Mouse (Mus musculus) MN1 (cell line): Measurements from ENCODE around the gene Ptpn4.

Source experiments
- DNase-seq: peaks from one replicate; pipeline ENCODE4 v3.0.0-alpha.2; 2016; ENCODE audit warnings: low spot score

Gene Ptpn4

DNA sequence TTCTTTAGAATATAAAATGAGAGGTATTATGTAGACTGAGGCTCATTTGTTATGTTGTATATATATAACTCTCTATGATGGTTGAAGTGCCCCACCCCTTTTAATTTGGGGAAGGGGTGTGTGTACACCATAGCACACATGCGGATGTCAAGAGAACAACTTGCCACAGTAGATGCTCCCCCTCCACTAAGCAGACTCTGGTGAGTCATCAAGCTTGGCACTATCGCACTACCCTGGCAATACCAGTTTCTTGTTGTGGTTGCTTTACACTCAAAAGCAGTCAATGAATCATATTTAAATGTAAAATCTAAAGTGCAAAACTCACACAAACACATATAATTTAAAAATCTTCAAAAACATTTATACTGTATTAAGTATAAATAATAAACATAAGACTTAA, 31.4 kb downstream of the Ptpn4 start:
- DNase-seq = peak; percentile 17

DNA sequence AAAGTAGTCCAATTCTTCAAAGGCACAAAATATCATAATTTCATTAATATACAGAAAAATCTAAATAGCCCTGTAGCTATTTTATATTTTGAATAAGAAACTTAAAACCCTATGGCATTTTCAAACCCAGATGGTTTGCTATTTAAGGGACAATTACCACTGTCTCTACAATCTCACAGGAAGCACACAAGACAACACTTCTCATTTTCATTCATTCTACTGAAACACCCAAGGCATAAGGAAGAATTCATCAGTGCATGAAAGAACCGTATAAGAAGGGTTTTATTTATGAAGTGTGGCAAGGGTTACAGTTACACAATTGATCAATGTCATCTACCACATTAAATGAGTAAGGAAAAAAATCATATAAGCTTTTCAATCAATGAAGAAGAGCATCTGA, 32.8 kb downstream of the Ptpn4 start:
- no peak for DNase-seq

DNA sequence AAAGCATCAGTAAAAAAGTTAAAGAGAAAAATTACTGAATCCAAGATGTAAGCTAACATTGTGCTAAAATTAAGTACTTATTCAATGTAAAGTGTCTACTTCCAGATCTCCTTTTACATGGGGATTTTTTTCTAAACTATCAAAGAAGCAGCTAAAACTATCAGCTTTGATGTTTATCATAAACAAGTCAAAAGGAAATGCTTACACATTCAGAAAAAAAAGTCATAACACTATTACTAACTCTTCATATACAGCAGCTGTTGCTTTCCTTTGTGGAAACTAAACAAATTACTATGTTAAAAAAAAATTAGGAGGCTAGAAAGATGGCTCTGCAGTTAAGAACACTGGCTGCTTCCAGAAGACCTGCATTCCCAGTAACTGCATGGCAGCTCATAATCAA, 42.2 kb downstream of the Ptpn4 start:
- no peak for DNase-seq

DNA sequence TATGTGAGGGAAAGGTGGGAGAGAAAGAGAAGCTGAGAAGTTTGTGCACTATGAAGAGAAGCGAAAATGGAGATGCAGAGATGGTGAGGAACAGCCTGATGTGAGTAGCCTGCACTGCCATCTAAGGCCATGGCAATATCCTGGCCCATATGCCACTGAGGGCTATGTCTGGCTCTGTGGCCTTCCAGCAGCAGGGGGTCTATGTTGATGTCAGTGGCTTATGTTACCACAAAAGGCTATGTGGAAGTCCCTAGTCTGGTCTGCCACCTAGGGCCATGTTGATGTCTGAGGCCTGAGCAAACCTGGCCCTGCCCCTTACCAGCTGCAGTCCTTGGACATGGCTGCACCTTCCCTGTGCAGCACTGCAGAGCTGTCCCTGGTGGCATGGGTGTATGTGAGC, 43.1 kb downstream of the Ptpn4 start:
- DNase-seq = no peak

DNA sequence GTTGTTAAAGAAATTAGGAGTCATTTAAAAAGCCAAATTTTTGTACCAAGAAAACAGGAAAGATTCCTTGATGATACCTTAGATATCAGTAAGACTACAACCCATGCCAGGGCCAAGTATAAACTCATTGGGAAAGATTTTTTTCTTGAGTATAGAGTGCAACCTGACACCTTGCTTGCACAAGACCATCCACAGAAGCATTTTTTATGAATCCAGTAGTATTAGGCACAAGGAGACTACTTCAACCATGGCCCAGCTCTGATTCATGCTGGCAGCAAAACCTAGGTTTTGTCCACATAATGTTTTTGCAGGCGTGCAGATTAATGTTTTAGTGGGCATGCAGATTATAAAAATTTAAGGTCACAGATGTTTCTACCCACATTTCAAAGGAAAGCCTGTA, 46.8 kb downstream of the Ptpn4 start:
- peak; percentile 20 for DNase-seq

DNA sequence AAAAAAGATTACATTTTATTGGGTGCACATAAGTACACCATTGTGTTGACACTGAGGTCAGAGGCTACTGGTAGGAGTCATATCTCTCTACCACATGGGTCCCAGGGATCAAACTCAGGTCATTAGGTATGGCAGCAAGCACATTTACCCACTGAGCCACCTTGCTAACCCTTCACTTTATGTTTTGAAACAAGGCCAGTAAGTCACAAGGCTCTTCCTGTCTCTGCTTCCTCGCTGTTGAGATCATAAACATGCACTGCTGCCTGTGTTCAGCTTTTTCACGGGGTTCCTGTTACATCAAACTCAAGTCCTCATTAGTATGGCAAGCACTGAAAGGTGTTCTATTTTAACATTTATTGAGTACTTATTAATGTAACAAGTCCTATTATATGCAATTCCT, 61.5 kb downstream of the Ptpn4 start:
- DNase-seq = no peak

DNA sequence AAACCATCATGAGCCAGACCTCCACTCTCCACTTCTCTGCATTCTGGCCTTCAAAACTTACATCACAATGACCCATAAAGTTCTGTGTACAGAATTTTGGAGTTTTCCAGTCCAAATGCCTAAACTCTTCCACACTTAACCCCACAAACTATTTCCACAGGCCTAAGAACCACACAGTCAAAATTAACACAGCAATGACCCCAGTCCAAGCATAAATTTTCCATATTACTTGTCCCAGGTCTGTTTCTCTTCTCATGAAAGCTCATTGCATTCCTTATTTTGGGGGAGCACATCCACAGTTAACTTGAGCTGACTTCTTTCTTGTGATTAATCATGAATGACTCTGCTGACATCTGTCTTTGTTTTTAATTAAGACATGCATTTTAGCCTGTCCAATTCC, 101.7 kb downstream of the Ptpn4 start:
- DNase-seq = no peak

DNA sequence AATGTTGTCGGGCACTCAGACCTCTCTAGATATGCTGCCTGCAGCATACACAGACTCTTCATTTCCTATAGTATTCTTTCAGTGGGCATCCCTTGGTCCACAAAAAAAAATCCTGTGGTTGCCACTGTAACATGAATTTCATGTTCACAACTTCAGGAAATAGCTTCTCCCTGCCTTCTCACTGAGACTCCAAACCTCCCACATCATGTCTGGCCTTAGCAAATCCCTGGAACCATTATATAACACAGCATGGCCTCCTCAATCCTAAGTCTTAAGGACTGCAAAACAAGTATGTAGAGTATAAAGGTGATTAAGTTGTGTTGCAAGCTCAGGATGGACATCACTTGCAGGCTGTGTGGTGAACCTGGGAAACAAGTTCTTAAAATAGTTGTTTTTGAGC, 102.6 kb downstream of the Ptpn4 start:
- no peak for DNase-seq

DNA sequence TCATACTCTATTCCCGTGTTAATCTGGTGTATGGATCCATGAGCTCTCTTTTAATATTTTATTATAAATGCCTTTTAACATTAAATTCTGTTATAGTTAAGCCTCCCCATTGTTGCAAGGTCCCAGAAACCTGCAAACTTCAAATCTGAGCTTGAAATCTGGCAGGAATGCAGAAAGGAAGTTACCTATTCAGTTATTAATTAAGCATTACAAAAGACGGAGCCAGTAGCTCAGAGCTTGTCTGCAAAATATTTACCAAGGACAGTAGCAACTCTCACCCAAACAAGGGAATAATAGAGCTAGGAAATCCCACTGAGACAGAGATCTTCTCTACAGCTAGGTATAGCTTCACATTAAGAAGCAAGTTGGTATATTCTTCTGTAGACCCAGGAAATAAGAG, 106.2 kb downstream of the Ptpn4 start:
- DNase-seq = no peak

DNA sequence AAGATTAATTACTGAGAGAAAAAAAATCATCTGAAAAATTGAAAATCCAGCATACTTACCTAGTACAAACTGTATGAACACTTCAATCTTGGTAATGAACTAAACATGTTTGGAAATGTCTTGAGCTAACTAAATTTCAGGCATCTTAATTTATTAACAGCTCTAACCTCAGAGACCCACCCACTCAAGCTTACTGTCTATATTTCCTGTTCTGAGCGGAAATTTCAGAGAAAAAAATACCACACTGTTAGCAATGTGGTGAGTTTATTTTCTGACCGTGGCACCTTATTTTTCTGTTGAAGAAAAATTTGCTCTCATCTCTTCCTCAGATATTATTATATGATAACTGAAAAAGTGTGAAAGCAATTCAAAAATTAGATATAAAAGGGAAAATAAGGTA, 124.4 kb downstream of the Ptpn4 start:
- DNase-seq = no peak

DNA sequence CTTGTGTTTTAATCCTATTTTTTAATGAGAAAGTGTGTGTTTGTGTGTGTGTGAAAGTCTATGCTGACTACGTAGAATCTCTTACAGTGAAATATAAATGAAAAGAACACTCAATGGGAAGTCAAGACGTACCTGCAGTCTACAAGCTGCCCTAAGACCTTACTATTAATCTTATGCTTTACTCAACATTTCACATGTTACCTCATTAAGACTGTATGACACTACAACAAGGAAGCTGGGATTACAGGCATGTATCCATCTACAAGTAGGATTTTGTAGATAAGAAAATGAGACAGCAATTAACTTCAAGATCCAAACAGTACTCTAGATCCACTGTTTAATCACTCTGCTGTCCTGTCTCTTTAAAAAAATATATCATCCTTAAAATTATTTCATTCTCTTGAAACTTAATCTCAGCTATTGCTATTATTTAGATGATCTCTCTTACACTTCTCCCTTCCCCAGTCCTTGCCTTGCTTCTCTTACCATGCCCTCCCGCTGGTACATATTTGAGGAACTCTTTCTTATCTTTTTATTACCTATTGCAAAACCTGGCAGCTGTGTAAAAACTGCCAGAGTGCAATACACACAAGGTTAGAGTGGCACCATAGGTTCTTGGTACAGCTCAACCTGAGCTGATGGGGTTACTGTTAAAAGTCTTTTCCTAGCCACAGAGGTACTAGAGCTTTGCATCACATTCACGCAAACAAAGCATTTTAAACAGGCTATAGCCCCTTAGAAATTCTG, 130.8 kb downstream of the Ptpn4 start:
- DNase-seq = no peak

DNA sequence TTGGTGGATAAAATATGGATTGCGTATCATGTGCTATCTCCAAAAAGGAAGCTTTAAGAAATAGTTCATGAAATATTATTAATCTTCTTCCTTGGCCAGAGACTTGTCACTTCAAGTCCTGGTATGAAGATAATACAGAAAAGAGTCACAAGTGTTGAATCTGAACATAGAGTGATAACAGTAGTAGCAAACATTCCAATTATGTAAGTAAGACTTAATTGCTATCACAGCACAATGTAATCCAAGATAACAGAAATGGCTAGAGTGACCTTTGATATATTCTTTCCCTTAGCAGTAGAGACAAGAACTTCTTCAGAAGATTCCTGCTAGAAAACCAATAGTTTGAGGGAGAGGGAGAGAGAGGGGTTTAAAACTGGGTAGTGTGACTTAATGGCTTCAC, 140.6 kb downstream of the Ptpn4 start:
- DNase-seq = no peak

DNA sequence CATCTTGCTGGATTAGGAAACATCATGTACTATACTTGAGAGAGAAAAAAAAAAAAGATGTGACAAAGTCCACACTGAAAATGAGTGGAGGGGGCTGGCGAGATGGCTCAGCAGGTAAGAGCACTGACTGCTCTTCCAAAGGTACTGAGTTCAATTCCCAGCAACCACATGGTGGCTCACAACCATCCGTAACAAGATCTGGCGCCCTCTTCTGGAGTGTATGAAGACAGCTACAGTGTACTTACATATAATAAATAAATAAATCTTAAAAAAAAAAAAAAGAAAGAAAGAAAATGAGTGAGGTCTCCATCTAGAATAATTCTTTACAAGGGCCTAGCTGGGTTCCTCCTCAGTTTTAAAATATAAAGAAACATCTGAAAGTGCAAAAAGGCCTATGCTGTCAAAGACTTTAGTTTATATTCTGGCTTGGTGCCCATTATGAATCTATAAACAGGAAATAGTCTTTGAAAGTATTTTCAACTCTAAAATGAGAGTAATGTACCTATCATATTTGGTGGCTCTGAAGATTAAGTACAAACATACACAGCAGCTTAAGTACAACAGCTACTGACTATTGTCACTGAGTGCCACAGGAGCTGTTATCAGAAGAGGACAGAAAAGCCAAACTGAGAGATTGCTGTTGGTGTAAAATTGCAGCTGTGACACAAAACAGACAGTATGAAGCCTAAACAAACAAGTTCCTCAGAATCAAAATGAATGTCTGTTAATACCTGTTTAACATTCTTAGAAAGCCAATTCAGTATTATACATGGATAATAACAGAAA, 151.4 kb downstream of the Ptpn4 start:
- no peak for DNase-seq

DNA sequence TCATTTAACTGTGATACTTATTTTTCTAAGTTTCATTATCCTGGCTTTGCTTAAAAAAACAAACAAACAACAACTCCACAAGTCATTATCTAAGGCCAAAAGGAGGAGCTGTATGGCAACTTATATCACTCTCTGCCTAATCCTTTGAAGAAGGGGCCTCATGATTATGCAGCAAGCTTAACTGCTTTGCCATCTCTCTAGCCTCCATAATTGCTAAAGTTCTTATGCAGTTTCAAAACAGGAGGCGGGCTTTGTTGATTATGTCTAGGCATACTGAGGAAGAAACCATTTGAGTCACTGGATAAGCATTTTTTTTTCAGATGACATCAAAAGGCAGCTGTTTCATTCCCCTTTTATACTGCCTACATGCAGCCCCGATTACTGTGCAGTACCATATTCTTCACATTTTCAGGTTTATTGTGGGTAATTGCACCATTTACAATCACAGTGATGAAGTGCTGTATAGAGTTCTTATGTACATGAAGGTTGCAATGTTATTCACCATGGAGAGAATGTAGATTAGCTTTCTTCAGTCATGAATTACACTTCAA, 155.7 kb downstream of the Ptpn4 start:
- no peak for DNase-seq

DNA sequence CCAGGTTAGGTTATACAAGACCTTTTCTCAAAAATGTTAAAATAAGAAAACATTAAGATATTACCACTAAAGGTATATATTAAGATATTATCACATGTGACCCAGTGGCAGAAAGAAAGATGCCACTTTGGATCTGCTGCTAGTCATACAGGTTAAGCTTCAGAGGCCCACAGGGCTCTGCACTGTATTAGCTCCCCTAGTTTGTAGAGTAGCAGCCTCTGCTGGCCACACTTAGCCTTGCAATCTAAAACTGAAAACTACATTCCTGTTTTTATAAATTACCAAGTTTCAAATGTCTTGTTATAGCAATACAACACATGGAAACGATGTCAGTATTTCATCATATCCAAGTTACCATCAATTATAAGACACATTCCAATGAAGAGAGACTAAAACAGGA, 162.4 kb downstream of the Ptpn4 start:
- peak; percentile 40 for DNase-seq

DNA sequence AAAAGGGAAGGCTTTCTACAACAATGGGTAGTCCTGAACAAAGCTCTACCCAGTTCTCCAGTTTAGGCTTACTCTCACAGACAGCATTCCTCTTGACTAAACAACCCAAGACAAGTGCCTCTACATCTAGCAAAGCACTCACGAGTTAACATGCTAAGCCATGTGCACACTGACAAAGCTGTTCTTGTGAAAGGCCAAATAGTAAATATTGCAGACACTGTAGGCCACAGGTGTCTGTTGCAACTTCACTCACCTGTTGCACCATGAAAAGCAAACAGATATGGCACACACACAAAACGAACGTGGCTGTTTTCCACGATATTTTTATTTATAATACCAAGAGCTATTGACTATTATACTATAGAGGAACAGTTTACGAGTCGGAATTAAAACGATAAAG, 170.5 kb downstream of the Ptpn4 start:
- no peak for DNase-seq

DNA sequence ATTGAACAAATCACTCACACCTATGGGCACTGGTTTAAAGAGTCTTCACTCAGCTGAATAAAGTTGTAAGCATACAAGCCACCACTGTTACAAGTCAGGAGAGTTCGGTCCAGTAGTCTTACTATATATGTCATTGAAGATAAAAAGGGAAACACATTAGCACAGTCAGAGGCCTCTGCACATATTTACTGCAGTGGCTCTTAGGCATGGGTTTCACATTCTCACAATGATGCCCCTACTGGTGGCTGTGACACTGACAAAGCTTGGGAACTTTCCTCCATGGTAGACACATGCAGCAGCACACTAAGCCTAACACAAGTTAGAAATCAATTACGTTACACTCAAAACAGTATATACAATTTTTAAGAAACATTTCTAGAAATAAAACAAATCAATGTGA, 183.1 kb downstream of the Ptpn4 start:
- DNase-seq = no peak

DNA sequence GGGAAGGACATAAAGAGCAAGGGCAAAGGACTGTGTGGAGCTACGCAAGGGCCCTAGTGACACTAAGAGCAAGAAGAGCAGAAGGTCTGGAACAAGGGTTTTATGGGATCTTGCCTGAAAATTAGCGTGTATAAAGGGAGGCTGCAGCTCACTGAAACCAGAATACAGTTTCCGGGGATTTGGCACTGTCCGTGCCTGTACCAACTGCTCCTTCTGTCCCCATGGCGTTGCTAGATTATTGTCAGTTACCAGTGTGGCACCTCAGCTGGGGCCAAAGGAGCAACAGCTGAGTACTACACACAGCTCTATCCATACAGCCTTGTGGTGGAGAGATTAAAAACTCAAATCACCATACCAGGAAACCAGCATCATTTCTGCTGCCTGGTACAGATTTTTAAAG, 187.0 kb downstream of the Ptpn4 start:
- no peak for DNase-seq

DNA sequence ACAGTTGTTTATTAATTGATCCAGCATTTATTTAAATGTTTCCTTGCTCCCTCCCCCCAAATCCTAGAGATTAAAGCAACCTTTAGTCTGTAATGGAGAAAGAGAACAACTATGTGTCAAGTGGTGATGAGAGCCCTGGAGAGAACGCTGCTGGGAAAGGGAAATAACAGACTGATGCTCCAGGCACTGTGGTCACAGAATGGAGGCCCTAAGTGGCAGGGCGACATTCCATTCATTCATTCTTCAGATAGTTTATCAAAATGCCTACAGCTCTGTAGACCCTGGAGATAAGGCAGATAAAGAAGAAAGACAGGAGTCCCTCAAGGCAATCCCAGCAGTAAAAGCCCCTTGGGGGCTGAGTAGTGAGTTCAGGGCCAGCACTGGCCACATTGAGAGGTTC, 187.8 kb downstream of the Ptpn4 start:
- DNase-seq = no peak

DNA sequence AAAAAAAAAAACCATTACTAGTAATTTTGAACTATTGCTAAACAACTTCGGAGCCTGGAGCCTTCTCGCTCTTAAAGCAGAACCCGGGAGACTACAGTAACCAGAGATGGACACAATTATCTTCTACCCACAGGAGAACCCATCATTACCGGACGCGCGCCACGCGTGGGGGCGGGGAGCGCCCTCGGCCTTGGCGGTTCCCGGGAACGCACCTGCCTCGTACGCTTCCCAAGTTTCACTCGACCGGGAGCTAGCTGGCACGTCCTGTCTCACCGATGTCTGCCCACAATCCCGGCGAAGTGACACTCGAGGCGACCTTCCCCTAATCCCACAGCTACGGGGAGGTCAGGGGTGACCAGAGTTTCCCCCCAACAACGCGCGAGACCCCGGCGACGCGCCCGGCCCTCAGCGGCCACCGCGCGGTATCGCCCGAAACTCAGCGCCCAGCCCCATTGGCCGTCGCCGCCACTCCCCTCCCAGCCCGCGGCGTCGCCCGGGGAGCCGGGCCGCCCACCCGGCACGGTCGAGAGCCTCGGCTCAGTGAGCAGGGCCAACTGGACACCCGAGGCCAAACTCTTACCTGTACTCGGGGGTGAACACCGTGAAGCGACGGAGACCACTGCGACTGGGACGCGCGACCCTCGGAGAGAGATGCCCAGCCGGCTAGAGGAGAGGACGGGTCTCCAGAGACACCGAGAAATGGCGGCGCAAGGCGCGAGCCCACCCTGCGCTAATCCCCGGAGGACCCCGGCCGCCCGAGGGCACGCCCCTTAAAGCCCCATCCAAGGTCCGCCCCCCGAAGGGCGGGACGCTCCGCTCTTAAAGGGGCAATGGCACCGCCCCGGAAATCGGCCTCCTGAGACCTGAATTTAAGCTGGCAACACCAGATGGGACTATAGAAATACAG, 189.0 kb downstream of the Ptpn4 start, which contains the start of gene Epb41l5:
Epb41l5 (minus strand) TSS at position 796 of the 907 bp plus-strand sequence.
- DNase-seq = peak; percentile 90

DNA sequence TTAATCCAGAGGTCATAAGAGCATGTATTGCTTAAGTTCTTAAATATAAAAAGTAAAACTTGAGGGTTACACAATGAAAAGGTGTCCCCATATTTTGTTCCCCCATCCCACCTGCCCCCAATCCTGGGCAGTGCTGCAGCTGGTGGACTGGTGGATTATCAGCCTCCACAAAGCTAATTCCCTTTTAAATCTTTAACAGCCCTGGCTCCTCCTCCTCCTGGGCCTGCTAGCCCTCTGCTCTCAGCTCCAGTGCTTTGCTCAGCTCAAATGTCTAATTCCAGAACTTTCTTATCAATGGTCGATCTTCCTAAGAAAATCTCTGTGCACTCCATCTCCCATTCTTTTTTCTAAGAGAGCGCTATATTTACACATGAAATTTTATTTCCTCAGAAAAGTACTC, 191.1 kb downstream of the Ptpn4 start:
- no peak for DNase-seq

DNA sequence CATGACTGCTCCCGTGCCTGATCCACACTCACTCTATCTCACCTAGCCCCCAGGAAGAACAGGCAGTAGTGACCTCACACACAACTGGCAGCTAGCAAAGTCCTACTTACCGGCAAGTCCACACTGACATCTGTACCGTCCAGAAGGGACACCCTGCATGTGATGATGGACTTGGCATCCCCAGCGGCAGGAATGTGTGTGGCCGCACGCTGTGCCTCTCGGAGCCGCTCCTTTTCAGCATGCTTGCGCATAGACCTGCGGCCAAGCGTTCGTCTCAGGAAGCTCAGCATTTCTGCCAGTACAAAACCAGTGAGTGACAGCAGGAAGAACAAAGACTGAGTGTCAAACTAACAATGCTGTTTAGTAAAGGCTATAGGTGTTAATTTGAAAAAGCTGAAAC, 195.0 kb downstream of the Ptpn4 start:
- no peak for DNase-seq
